Mouse (Mus musculus) heart, postnatal 10 days (tissue): Measurements from ENCODE around the gene Kcnmb2. TPM values are rescaled to one million over a fixed set of nuclear protein-coding genes. Genes with fewer than 3 reads are reported as not detected.
A peak's percentile ranks its signal among the peaks of the same experiment; 100 is the strongest.

Experiments
- DNase-seq, 2 experiments: peaks; one replicate each; pipeline ENCODE4 v3.0.0; 2021
- intact Hi-C: fragments of 180-260 bp; cut with DNase I; formaldehyde crosslinking; loops from one replicate; pipeline ENCODE4 v1.15.1; 2025
- total RNA-seq, 2 experiments: library from RNA; stranded (reverse); gene quantifications; 2 replicates each; pipeline ENCODE4 v1.2.3; 2021

The Kcnmb2 gene
- total RNA-seq, 2 experiments from 2014 or later = not detected

- intact Hi-C loops = no loop called here
- no peak for DNase-seq
Observed at GRCm38 (mm10) chr3:32011566-32011965, 109.3 kb downstream of the Kcnmb2 start.

- no peak for DNase-seq
- intact Hi-C loops = no loop called here
Observed at GRCm38 (mm10) chr3:32012205-32012931, 110.1 kb downstream of the Kcnmb2 start.

GRCm38 (mm10) chr3:32020981-32021380 is 118.7 kb downstream of the Kcnmb2 start:
- intact Hi-C loops = no loop called here
- no peak for DNase-seq

GRCm38 (mm10) chr3:32029375-32030050 is 127.2 kb downstream of the Kcnmb2 start:
- DNase-seq = peak; percentile 31 to 38
- intact Hi-C loops = no loop called here

- intact Hi-C loops = no loop called here
Observed at GRCm38 (mm10) chr3:32032381-32032780, 130.1 kb downstream of the Kcnmb2 start.

GRCm38 (mm10) chr3:32043814-32044213 is 141.5 kb downstream of the Kcnmb2 start:
- intact Hi-C loops = no loop called here
- DNase-seq = no peak

More at GRCm38 (mm10) chr3:32032381-32032780, 130.1 kb downstream of the Kcnmb2 start:
- no peak for DNase-seq

GRCm38 (mm10) chr3:32048777-32049176 is 146.5 kb downstream of the Kcnmb2 start:
- no peak for DNase-seq
- intact Hi-C loops = no loop called here

- no peak for DNase-seq
- intact Hi-C loops = no loop called here
Observed at GRCm38 (mm10) chr3:32052596-32052995, 150.3 kb downstream of the Kcnmb2 start.

- intact Hi-C loops = no loop called here
- DNase-seq = no peak
Observed at GRCm38 (mm10) chr3:32053610-32054241, 151.4 kb downstream of the Kcnmb2 start.

- intact Hi-C loops = no loop called here
- no peak for DNase-seq
Observed at GRCm38 (mm10) chr3:32059888-32060656, 157.8 kb downstream of the Kcnmb2 start.

GRCm38 (mm10) chr3:32062685-32063084 is 160.4 kb downstream of the Kcnmb2 start:
- intact Hi-C loops = no loop called here

GRCm38 (mm10) chr3:32063312-32063711 is 161.0 kb downstream of the Kcnmb2 start:
- intact Hi-C loops = no loop called here
- no peak for DNase-seq

More at GRCm38 (mm10) chr3:32062685-32063084, 160.4 kb downstream of the Kcnmb2 start:
- DNase-seq = no peak

- DNase-seq = no peak
- intact Hi-C loops = no loop called here
Observed at GRCm38 (mm10) chr3:32067004-32067935, 165.0 kb downstream of the Kcnmb2 start.

- intact Hi-C loops = no loop called here
- no peak for DNase-seq
Observed at GRCm38 (mm10) chr3:32073881-32074280, 171.6 kb downstream of the Kcnmb2 start.

- DNase-seq = no peak
- intact Hi-C loops = no loop called here
Observed at GRCm38 (mm10) chr3:32088762-32089161, 186.5 kb downstream of the Kcnmb2 start.

- intact Hi-C loops = no loop called here
- DNase-seq = no peak
Observed at GRCm38 (mm10) chr3:32101391-32101790, 199.1 kb downstream of the Kcnmb2 start.

- no peak for DNase-seq
- intact Hi-C loops = no loop called here
Observed at GRCm38 (mm10) chr3:32119851-32120250, 217.5 kb downstream of the Kcnmb2 start.

GRCm38 (mm10) chr3:32121731-32122130 is 219.4 kb downstream of the Kcnmb2 start:
- no peak for DNase-seq
- intact Hi-C loops = no loop called here

GRCm38 (mm10) chr3:32125431-32125830 is 223.1 kb downstream of the Kcnmb2 start:
- no peak for DNase-seq
- intact Hi-C loops = no loop called here

- DNase-seq = no peak
- intact Hi-C loops = no loop called here
Observed at GRCm38 (mm10) chr3:32128391-32128790, 226.1 kb downstream of the Kcnmb2 start.
